Mouse (Mus musculus): ENCODE results near the gene Pofut2.

Gene Pofut2

DNA sequence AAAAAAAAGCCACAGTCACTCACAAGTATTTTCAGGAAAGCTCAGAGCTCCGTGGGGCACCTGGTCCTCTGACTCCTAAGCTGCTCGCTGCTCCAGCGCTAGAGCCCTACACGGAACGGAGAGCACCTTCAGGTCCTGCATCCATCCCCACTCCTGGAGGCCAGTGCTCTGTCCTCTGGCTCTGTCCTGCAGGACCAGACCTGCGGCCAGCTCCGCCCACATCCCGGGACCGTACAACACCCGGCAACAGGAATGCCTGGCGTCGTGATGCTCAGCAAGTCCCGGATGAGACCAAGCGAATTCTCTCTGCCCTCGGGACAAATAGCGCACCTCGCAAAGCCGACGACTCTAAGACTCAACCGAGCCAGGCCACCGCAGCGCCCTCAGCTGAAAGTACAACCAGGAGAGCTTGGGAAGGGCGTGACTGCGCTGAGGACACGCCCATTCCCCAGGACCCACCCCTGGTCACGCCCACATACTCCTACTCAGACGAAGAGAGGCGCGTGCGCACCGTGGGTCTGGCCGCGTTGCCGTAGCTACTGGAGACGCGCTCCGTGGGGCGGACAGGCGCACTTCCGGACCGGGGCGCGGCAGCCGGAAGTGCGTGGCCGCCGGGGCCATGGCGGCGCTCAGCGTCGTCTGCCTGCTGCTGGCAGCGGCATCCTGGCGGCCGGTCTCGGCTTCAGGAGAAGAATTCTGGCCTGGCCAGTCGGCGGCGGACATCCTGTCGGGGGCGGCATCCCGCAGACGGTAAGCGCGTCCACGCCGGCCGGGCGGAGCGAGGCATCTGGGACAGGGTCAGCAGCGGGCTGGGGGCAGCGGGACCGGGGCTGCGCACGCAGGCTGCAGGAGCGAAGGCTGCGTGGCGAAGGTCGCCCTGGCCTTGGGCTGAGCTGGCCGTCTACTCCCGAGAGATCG is at the start of gene Pofut2:
Gene Pofut2 (plus strand): TSS at position 515 of the 918 bp plus-strand sequence.
- peak; percentile 91 to 93 for DNase-seq (ENCODE audit: low spot score in 2 of 2)

DNA sequence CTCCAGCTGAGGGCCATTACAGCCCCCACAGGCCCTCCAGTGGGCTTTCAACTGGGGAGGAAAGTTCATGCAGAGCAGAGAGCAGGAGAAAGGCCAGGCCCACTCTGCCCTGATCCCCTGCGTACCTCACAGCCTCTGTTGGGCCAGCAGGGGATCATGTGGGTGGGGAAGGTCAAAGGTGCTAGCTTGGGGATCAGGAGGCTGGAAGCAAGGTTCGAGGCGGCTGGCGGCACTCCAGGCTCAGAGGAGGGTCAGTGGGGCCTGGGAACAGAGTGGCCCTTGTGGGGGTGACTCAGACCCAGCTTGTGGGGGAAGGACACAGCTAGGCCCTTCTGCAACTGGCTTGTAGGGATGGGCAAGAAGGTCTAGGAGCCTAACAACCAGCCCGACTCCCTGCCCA is 49.8 kb upstream of the Pofut2 start:
- DNase-seq (ENCODE audit: low spot score in 2 of 2), result no peak

DNA sequence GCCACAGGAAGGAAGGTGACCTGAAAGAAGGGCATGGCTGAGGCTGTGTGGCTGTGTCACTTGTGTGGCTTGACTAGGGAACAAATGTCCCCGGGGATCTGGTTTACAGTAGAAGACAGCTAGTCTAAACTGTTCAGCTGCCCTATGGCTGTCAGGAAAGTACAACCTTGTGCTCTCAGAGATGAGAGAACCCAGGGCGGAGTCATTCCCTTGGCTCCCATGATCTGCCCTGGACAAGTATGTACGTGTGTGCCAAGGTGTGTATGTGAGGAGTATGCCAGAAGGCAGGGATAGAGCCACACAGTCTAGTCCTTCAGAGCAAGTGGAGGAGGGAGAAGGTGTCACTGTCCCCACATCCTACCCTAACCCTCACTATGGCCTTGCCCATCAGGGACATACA is 48.4 kb upstream of the Pofut2 start:
- DNase-seq (ENCODE audit: low spot score in 2 of 2), result no peak

DNA sequence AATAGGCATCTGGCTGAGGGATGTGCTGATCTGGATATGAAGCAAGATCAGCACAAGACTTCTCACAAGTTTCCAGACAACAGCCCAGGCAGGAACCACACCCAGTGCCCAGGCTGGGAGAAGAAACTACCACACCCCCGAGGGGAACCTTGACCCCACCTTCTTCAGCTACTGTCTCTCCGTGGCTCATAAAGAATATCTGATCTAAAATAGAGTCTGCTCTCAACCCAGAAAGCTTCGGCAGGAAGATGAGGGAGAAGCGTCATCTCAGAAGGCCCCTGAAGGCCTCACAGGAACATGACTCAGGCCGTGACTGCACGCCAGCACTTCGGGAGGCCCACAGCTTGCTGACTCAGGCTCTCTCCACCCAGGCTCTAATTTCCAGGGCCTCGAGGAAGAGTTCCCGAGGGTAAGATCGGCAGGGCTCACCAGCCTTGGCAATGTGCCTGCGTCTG is 47.9 kb upstream of the Pofut2 start:
- DNase-seq (ENCODE audit: low spot score in 2 of 2), result no peak

DNA sequence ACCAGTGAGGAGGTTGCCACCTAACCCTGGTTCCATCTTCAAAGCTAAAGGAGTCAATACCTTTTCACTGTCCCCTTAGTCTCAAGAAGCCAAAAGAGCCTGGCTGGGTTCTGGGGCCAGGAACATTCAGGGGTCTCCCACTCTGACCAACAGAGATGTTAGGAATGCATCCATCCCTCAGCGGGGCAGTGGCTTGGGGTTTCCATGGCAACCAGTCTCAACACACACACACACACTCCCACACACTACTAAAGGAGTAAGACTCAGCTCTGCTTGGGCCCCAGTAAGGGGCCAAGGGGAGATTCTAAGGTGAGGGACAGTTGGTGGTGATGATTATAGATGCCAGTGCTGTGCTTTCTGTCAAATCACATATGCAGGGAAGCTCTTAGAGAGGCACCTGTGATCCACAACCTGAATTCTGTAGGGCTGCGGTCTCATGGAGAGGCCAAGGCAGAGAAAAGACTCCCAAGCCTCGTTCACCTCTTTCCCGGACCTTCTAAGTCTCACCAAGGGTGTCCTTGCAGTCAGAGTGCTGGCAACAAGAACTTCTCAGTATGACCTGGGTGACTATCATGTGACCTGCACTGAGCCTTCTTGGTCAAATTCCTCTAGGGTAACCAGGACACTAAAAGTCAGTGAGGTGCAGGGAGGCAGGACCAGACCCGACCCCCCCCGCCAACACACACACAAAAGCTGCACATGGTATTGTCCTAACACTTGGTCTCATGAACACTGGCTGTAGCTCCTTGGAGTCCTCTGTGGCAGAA is 46.5 kb upstream of the Pofut2 start:
- no peak for DNase-seq (ENCODE audit: low spot score in 2 of 2)

DNA sequence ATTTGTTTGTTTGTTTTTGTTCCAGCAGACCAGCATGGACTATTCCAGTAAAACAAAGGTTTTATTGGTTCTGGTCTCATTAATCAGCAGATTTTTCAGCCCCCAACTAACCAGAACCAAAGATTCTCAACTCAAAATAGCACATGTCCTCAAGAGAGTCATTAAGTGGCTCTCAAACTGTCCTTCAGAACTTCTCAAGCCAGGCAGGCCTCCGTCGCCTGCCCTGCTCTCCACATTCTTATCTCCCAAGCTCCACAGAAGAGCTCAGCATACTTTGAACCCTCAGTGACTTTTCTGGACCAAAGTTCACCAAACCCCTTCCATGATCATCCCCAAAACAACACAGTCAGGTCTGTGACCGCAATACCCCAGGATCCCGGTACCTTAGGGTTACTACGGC is 45.5 kb upstream of the Pofut2 start:
- no peak for DNase-seq (ENCODE audit: low spot score in 2 of 2)

DNA sequence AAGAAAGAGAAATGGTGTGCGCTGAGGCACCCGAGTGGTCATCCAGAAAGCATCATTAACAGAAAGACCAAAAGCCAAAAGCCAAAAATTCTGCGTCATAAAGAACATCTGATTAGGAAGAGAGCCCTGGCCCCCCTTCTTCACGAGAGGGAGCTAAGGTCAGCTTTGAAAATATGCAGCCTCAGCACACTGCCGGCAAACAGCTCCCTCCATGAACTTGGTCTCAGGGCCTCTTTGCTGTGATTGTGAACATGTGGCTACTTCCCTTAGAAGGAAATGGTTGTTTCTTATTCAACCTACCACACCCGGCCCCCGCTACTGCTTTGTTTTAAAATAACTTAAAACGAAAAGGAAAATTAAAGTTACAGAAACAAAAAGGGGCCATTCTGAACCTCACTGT is 44.4 kb upstream of the Pofut2 start:
- no peak for DNase-seq (ENCODE audit: low spot score in 2 of 2)

DNA sequence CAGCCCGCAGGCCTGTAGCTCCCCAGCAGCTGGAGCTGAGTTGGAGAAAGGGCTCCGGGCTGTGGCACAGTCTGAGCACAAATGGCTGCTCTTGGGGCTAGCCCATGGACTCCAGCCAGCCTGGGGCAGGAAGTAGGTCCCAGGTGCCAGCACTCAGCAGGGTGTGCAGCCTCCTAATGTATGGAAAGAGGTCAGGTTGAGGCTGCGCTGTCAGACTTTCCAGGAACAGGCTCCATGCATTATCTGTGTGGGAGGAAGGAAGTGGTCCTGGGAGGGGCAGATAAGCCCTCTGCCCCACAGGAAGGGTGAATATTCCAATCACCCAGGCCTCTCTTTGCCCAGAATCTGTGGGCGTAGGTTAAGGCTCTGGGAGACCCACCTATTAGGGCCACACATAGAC is 43.4 kb upstream of the Pofut2 start:
- DNase-seq (ENCODE audit: low spot score in 2 of 2), result no peak

DNA sequence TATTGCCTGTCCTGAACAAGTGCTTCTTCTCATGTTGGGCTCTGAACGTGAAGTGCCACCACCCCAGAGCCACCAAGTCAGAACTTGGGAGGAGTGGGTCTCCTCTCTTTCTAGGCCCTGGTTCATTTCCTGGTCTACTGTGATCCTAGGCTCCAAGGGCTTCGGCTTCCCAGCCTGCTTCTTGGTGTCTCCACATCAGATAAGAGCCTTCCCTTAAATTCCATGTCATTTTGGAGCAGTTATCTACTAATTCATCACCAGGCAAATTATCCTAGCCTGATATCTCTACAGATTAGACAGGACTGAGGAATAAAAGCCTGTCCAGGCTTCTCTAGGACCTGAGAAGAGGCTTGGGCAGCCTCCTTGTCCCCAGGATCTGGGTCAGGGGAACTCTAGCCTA is 42.7 kb upstream of the Pofut2 start:
- no peak for DNase-seq (ENCODE audit: low spot score in 2 of 2)

DNA sequence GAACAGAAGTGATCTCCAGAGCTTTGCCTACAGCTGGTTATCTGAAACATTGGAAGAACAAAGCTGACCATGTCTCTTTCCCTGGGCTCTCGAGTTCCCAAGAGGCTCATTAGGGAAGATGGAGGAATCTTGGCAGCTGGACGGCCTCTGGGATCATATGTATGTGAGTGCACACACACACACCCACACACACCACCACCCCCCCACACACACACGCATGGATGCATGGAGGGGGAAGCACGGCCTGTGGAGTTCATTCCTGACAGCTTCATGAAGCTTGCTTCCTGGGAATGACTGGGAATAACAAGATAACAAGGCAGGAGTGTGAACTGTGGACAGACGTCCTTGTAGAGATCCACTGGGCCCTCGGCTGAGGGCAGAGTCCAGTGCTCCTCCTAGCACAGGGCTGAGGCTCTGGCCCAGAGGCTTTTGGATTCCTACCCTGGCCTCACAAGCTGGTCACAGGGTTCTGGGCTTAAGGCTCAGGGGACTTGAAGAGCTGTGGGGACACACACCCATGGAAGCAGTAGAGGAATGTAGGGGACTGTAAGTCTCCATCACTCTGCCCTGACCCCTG is 41.8 kb upstream of the Pofut2 start:
- DNase-seq (ENCODE audit: low spot score in 2 of 2), result no peak

DNA sequence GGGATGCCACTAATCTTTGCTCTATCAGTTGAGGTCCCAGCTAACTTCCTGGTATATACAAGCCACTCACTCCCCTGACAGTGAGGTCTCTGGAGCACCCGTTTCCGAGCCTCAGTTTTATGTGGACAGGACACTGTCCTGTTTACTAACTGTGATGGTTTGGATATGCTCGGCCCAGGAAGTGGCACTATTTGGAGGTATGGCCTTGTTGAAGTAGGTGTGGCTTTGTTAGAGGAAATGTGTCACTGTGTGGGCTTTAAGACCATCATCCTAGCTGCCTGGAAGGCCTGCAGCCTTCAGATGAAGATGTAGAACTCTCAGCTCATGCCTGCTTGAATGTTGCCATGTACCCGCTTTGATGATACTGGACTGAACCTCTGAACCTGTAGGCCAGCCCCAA is 41.0 kb upstream of the Pofut2 start:
- DNase-seq (ENCODE audit: low spot score in 2 of 2), result no peak

DNA sequence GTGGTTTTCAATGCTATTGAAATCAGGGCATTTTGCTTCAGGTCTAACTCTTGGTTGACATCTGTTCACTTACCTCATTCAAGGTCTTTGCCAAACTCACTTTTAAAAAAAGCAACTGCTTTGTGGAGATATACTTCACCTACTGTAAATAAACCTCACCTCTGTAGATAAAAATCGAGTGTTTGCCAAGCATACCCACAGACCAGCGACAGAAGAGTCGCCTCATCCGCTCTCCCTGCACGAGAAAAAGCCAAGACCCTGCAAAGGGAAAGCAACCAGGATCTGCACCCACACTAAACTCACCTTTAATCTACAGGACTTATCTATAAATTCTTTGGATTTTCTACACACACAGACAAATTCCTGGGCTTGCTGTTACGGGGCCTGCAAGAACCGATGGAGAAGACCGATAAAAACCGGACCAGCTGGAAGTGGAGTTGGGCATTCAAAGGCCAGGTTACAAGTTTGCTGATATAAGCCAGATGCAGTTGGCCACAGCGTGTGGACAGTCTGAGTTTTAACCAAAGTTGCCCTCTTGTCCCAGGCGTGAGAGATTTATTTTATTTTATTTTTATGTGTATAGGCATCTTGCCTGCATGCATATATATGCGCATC is 39.5 kb upstream of the Pofut2 start:
- no peak for DNase-seq (ENCODE audit: low spot score in 2 of 2)

DNA sequence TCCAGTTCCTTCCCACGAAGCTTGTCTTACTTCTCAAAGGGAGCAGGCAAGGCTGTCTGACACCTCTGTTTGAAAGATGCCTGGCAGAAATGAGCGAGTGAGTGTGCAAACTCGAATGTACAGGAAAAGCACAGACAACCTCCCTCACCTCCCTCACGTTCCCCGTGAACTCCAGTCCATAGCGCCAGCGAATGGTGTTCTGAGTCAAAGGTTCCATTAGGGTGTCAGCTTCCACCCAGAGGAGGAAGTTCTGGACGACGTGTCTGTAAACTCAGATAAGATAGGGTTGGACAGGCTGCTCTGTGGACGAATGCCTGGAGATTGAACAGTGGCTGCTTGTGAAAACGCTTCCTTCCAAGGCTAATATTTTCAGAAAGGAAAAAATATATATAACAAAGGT is 37.9 kb upstream of the Pofut2 start:
- DNase-seq (ENCODE audit: low spot score in 2 of 2), result peak in 1 of 2 experiments; percentile 28

DNA sequence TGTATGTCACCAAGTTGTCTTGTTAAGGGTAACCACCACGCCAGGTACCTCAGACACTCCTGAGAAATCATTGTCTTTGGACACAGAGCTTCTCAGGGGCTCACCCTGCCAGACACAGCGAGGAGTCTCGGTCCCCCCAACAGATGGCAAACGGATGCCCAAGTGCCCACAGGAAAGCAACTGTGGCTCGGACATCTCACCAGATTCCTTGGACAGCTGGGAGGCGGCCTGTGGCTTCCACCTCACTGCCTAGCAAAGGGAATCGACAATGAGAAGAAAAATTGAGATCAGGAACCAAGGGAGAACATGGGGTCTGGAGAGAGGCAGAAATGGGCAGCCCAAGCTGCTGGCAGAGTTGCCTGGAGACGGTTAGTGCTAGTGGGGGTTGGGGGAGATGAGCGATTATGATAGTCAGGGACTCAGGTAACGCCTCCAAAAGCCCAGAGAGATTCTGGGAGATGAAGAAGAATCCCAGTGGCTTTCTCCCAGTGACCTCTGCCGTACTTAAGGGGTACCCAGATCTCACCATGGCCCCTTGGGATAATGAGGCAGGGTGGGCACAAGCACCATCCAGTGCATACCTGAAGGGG is 36.0 kb upstream of the Pofut2 start:
- no peak for DNase-seq (ENCODE audit: low spot score in 2 of 2)

DNA sequence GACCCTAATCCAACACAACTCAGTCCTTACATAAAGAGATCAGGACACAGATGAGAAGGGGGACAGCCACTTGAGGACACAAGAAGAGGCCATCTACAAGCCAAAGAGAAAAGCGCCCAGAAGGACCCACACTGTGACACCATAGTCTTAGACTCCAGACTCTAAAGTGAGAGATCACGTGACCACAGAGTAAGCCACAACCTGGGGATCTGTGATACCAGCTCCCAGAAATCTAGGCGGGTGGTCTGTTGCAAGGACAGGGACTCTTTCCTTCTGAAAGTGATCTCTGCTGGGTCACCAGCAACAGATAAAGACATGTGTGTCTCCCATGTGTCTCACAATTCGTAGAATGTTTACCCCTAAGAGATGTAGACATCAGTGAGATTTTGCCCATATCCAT is 34.6 kb upstream of the Pofut2 start:
- no peak for DNase-seq (ENCODE audit: low spot score in 2 of 2)

DNA sequence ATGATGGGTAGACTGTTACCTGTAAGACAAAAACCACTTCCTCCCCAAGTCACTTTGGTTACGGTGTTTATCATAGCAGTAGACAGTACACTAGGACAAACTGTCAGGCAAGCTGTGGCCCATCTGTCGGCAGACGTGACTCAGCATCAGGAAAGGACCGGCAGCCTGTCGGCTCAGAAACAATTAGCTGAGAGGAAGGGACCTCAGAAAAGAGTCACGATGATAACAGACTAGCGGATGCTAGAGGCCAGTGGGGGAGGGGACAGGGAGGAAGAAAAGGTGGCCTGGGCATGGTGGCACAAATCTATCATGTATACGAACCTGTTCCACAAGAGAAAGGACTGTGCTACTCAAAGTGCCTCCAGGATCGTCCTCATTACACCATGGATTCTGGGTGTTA is 33.6 kb upstream of the Pofut2 start:
- DNase-seq (ENCODE audit: low spot score in 2 of 2), result no peak

DNA sequence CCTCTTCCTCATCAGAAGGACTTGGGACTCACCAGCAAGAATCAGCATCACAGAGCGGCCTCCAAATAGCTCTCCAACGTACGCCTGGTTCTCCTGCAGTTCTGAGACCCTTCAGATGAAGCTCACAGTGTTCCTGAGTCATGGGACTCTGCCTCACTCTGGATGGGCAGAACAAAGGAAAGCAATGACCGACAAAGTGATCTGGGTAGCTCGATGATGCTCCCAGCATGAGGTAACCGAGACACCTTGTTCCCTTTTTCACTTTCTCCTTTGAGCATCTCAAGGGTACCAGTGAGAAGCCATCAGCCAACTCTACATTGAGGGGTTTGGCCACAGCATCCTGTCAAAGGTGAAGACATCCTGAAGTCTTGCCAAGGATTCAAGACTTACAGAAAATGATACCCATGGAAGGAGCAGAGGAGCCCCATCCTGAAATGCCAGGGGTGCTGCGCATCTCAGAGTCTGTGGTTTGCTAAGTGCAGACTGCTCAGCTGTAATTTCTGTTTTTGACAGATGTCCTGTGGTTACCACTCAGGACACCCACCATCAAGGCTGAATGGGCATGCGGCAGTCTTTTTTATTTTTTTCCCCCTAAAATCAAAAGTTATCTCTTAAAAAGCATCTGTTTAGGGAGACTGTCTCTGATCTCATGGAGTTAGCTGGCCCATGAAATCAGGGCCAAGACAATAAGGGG is 32.9 kb upstream of the Pofut2 start:
- no peak for DNase-seq (ENCODE audit: low spot score in 2 of 2)

DNA sequence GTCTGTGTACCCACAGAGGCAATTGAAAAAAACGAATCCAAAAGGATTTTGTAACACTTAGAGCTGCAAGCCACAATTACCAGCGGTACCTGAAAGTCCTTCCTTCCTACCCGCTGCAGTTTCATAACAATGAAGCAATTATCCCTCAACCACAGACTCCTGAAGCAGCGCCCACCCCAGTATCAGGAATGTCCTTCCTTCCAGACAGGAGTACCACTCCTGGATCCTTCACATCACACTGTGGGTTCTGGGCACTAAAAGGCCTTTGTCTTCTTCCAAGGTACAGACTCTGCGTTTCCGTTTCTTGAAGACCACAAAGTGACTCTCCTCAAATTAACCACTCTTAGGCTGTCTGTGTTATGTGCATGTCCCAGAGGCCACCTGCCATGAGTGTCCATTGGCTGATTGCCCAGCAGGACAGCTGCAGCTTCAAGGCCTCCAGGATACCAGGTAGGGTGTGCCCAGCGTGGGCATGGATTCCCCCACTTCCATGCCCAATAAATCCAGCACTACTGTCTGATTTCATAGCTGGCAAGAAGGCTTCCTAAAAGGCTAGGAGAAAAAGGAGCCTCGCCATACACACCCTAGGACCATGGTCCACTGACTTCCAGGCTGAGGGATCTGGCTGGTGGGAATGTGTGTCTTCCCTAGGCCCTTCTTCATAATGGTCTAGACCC is 32.2 kb upstream of the Pofut2 start:
- DNase-seq (ENCODE audit: low spot score in 2 of 2), result no peak

DNA sequence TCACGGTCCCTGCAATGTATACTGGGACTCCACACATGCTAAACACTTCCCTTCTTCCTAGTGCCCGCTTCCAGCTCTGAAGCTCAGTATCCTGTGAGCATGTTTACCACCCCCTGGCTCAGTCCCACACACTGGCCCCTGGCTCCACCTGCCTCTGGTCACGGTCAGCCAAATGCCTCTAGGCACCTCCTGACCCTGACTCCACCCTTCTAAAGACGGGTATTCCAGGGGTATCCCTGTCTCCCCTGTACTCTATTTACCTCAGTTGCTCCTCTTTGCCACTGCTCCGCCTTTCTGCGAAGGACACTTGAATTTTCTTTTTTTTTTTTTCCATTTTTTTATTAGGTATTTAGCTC is 31.7 kb upstream of the Pofut2 start:
- no peak for DNase-seq (ENCODE audit: low spot score in 2 of 2)

Data from spleen, postnatal 14 days (tissue).